Mouse (Mus musculus) ES-E14 (cell line): ENCODE results near the gene Ilk. TPM values are rescaled to one million over a fixed set of nuclear protein-coding genes. Genes with fewer than 3 reads are reported as not detected.
A peak's percentile ranks its signal among the peaks of the same experiment; 100 is the strongest.

ENCODE experiments used
- DNase-seq: peaks from one replicate; pipeline ENCODE4 v3.0.0-alpha.2; 2013; ENCODE audit warnings: low read depth, low spot score
- H3K27ac ChIP-seq: 2 replicates; pipeline ENCODE4 v1.5.1; 2012; ENCODE audit warnings: low read depth, mild to moderate bottlenecking, low read length, moderate library complexity, mixed read lengths; ENCODE audit not compliant: poor library complexity, insufficient read depth, severe bottlenecking
- H3K36me3 ChIP-seq: 2 replicates; pipeline ENCODE4 v1.6.1; 2012; ENCODE audit warnings: mild to moderate bottlenecking, low read length, moderate library complexity, mixed read lengths; ENCODE audit not compliant: control insufficient read depth, poor library complexity, insufficient read depth, severe bottlenecking
- H3K4me1 ChIP-seq, 2 experiments: fragments of 150-350 bp in 1 of 2; sonication (generic) in 1 of 2; 2 replicates each; pipeline ENCODE4 v1.6.1; 2012; ENCODE audit warnings: low read length in 2 of 2, mild to moderate bottlenecking in 1 of 2, mixed read lengths in 1 of 2; ENCODE audit not compliant: control insufficient read depth in 2 of 2, insufficient read depth in 2 of 2, poor library complexity in 1 of 2
- H3K4me3 ChIP-seq, 2 experiments: fragments of 150-350 bp in 1 of 2; sonication (generic) in 1 of 2; 2 replicates each; pipeline ENCODE4 v1.5.1; 2012; ENCODE audit warnings: low read length in 2 of 2, low read depth in 1 of 2, mild to moderate bottlenecking in 1 of 2, mixed read lengths in 1 of 2; ENCODE audit not compliant: insufficient read depth in 1 of 2, poor library complexity in 1 of 2, severe bottlenecking in 1 of 2
- H3K9ac ChIP-seq: 2 replicates; pipeline ENCODE4 v1.6.1; 2012; ENCODE audit warnings: low read depth, mild to moderate bottlenecking, low read length, mixed read lengths; ENCODE audit not compliant: poor library complexity, insufficient read depth, severe bottlenecking
- H3K9me3 ChIP-seq: fragments of 150-350 bp; sonication (generic); 2 replicates; pipeline ENCODE4 v1.6.1; 2012; ENCODE audit warnings: low read depth, mild to moderate bottlenecking, low read length; ENCODE audit not compliant: control insufficient read depth, insufficient read depth
- CHD2 ChIP-seq: IDR thresholded peaks from 2 replicates; pipeline ENCODE4 v1.6.1; 2014; ENCODE audit warnings: mild to moderate bottlenecking, low read depth, low read length, inconsistent platforms
- HCFC1 ChIP-seq: IDR thresholded peaks from 2 replicates; pipeline ENCODE4 v1.6.1; 2012; ENCODE audit warnings: low read length, inconsistent platforms, borderline replicate concordance; ENCODE audit not compliant: insufficient read depth
- MAFK ChIP-seq: IDR thresholded peaks from 2 replicates; pipeline ENCODE4 v1.6.1; 2014; ENCODE audit warnings: mild to moderate bottlenecking, low read depth, low read length, inconsistent platforms; ENCODE audit not compliant: insufficient read depth
- ZC3H11A ChIP-seq: IDR thresholded peaks from 2 replicates; pipeline ENCODE4 v1.6.1; 2012; ENCODE audit warnings: low read depth, mild to moderate bottlenecking, inconsistent platforms, low read length, borderline replicate concordance
- ZNF384 ChIP-seq: IDR thresholded peaks from 2 replicates; pipeline ENCODE4 v1.6.1; 2012; ENCODE audit warnings: low read depth, low read length, inconsistent platforms
- in situ Hi-C, 2 experiments: fragments of 600-800 bp; cut with MboI; formaldehyde crosslinking; loops; one replicate each; pipeline ENCODE4 v1.15.1; 2025; ENCODE audit warnings: low sequenced_read_pairs in 2 of 2, inconsistent platforms in 1 of 2; ENCODE audit not compliant: unreplicated experiment in 2 of 2
- total RNA-seq: library from RNA; depleted of rRNA; stranded (reverse); fragments of 300-350 nt; gene quantifications from 2 replicates; pipeline ENCODE4 v1.2.3, GENCODE M21; 2012; rRNA removed

The Ilk gene
- total RNA-seq, 1 experiment = 61.4 TPM

GRCm38 (mm10) chr7:105784556-105784955 lies 48.2 kb downstream of the Ilk start:
- no peak overlapping the region for H3K4me3 ChIP-seq
- no peaks in the 10 kb centered on the region for H3K36me3 ChIP-seq
- no peak overlapping the region for H3K27ac ChIP-seq
- no peaks in the 10 kb centered on the region for H3K9me3 ChIP-seq
- no peak overlapping the region for H3K9ac ChIP-seq
- H3K4me1 ChIP-seq = 0 out of 4 replicates have a peak, but pooled peaks cover 1 to 2% of the 10 kb centered on the region in 2 experiments
- TF ChIP-seq HCFC1 = no peak
- no peak for TF ChIP-seq ZC3H11A
- TF ChIP-seq CHD2 = no peak
- TF ChIP-seq MAFK = no peak
- TF ChIP-seq ZNF384 = no peak
- no peak for DNase-seq
- in situ Hi-C loops = no loop called here

GRCm38 (mm10) chr7:105786506-105787284 lies 50.3 kb downstream of the Ilk start:
- H3K4me1 ChIP-seq = 0 out of 4 replicates have a peak, but pooled peaks cover 1 to 2% of the 10 kb centered on the region in 2 experiments
- no peak for TF ChIP-seq CHD2
- TF ChIP-seq ZNF384 = no peak
- no peak for TF ChIP-seq HCFC1
- TF ChIP-seq MAFK = no peak
- no peak for TF ChIP-seq ZC3H11A
- in situ Hi-C loops = no loop called here
- no peak overlapping the region for H3K27ac ChIP-seq
- H3K9ac ChIP-seq = no peak overlapping the region
- H3K36me3 ChIP-seq = no peaks in the 10 kb centered on the region
- peak overlapping the region in 1 of 2 experiments; percentile 63; a peak in 2 of 4 replicates for H3K4me3 ChIP-seq
- DNase-seq = no peak
- H3K9me3 ChIP-seq = no peaks in the 10 kb centered on the region

GRCm38 (mm10) chr7:105787285-105788140 lies 51.1 kb downstream of the Ilk start, which contains the start of gene Dchs1:
Gene Dchs1, minus strand, starts transcription at chr7:105787654.
- H3K9ac ChIP-seq = peak within 1 kb of the TSS; percentile 21; the same call in 1 of the 2 replicates
- TF ChIP-seq ZC3H11A (no peak), MAFK (no peak), CHD2 (no peak)
- in situ Hi-C loops = no loop called here
- 0 out of 4 replicates have a peak, but pooled peaks cover 1 to 2% of the 10 kb centered on the region in 2 experiments for H3K4me1 ChIP-seq
- no peaks in the 10 kb centered on the region for H3K9me3 ChIP-seq
- no peaks in the 10 kb centered on the region for H3K36me3 ChIP-seq
- H3K27ac ChIP-seq = no peak within 1 kb of the TSS
- no peak for DNase-seq
- H3K4me3 ChIP-seq = peak within 1 kb of the TSS; percentile 59 to 63

GRCm38 (mm10) chr7:105791147-105791546 lies 54.8 kb downstream of the Ilk start:
- H3K9ac ChIP-seq = no peak overlapping the region
- H3K4me1 ChIP-seq = 0 out of 4 replicates have a peak, but pooled peaks cover 1 to 2% of the 10 kb centered on the region in 2 experiments
- no peak overlapping the region for H3K4me3 ChIP-seq
- H3K27ac ChIP-seq = no peak overlapping the region
- DNase-seq = no peak
- no peaks in the 10 kb centered on the region for H3K9me3 ChIP-seq
- no peaks in the 10 kb centered on the region for H3K36me3 ChIP-seq
- in situ Hi-C loops = no loop called here
- TF ChIP-seq MAFK = no peak
- no peak for TF ChIP-seq CHD2
- no peak for TF ChIP-seq HCFC1
- TF ChIP-seq ZC3H11A = no peak
- TF ChIP-seq ZNF384 = no peak

Other genes with a start within 250 kb of the Ilk start
- 19.4 and 22.8 TPM in 2 replicates for gene Smpd1, start 182.2 kb upstream of the Ilk start, total RNA-seq
- 14.2 and 19.9 TPM in 2 replicates for gene Apbb1, start 154.9 kb upstream of the Ilk start, total RNA-seq
- 0.58 and 0.71 TPM in 2 replicates for gene Hpx, start 136.5 kb upstream of the Ilk start, total RNA-seq
- gene Trim3, start 103.0 kb upstream of the Ilk start, total RNA-seq = 28.5 and 29.5 TPM in 2 replicates
- gene Timm10b, start 96.5 kb upstream of the Ilk start, total RNA-seq = 75.4 and 85.5 TPM in 2 replicates
- gene Arfip2, start 96.2 kb upstream of the Ilk start, total RNA-seq = 46.5 and 62.9 TPM in 2 replicates
- 9.2 and 35.6 TPM in 2 replicates for gene Gm45799, start 96.0 kb upstream of the Ilk start, total RNA-seq
- gene Dnhd1, start 85.8 kb upstream of the Ilk start, total RNA-seq = 0.32 and 0.98 TPM in 2 replicates
- gene Rrp8, start 793 bp downstream of the Ilk start, total RNA-seq = 25.3 and 35.6 TPM in 2 replicates
- gene Taf10, start 7.8 kb downstream of the Ilk start, total RNA-seq = 173 and 192 TPM in 2 replicates
- 53.1 and 78.4 TPM in 2 replicates for gene Tpp1, start 15.6 kb downstream of the Ilk start, total RNA-seq
- 1.5 and 3.3 TPM in 2 replicates for gene Dchs1, start 51.1 kb downstream of the Ilk start, total RNA-seq
- gene Mrpl17, start 74.5 kb downstream of the Ilk start, total RNA-seq = 325 and 371 TPM in 2 replicates
- 0.09 TPM in 1 of 2 replicates, not detected in the other for gene Gm4070, start 217.4 kb downstream of the Ilk start, total RNA-seq